Mouse (Mus musculus) kidney, adult 8-10 months (tissue): ENCODE results near the gene Pnma1.
A peak's percentile ranks its signal among the peaks of the same experiment; 100 is the strongest.

Source experiments
- DNase-seq, 2 experiments: peaks; one replicate each; pipeline ENCODE4 v3.0.0; 2022

Pnma1 gene

GRCm38 (mm10) chr12:84147954-84148621 is at the start of gene Pnma1:
Gene Pnma1 (minus strand): TSS chr12:84148489.
- DNase-seq: peak in 1 of 2 experiments; percentile 47

- DNase-seq: no peak
Measured at GRCm38 (mm10) chr12:84195195-84195594, 46.9 kb upstream of the Pnma1 start.

- no peak for DNase-seq
Measured at GRCm38 (mm10) chr12:84194400-84195109, 46.3 kb upstream of the Pnma1 start.

- DNase-seq: peak; percentile 93 to 95
Measured at GRCm38 (mm10) chr12:84193642-84194399, 45.5 kb upstream of the Pnma1 start.

GRCm38 (mm10) chr12:84192741-84193641 is 44.7 kb upstream of the Pnma1 start:
- DNase-seq: no peak

- DNase-seq: no peak
Measured at GRCm38 (mm10) chr12:84192280-84192679, 44.0 kb upstream of the Pnma1 start.

- no peak for DNase-seq
Measured at GRCm38 (mm10) chr12:84191770-84192169, 43.5 kb upstream of the Pnma1 start.

GRCm38 (mm10) chr12:84191190-84191589 is 42.9 kb upstream of the Pnma1 start:
- DNase-seq: no peak

- no peak for DNase-seq
Measured at GRCm38 (mm10) chr12:84190151-84190820, 42.0 kb upstream of the Pnma1 start.

- DNase-seq: no peak
Measured at GRCm38 (mm10) chr12:84188881-84189444, 40.7 kb upstream of the Pnma1 start.

- DNase-seq: no peak
Measured at GRCm38 (mm10) chr12:84187752-84188601, 39.7 kb upstream of the Pnma1 start.

- peak; percentile 80 to 85 for DNase-seq
Measured at GRCm38 (mm10) chr12:84186950-84187349, 38.7 kb upstream of the Pnma1 start.

GRCm38 (mm10) chr12:84186536-84186935 is 38.2 kb upstream of the Pnma1 start:
- no peak for DNase-seq

GRCm38 (mm10) chr12:84185547-84185946 is 37.3 kb upstream of the Pnma1 start:
- no peak for DNase-seq

GRCm38 (mm10) chr12:84184979-84185378 is 36.7 kb upstream of the Pnma1 start:
- DNase-seq: no peak

GRCm38 (mm10) chr12:84181999-84182398 is 33.7 kb upstream of the Pnma1 start:
- DNase-seq: no peak

- DNase-seq: peak; percentile 84 to 87
Measured at GRCm38 (mm10) chr12:84180701-84181435, 32.6 kb upstream of the Pnma1 start.

GRCm38 (mm10) chr12:84180090-84180489 is 31.8 kb upstream of the Pnma1 start:
- DNase-seq: no peak

GRCm38 (mm10) chr12:84178652-84179445 is 30.6 kb upstream of the Pnma1 start:
- DNase-seq: no peak
